Mouse (Mus musculus) G1E (cell line): ENCODE data around the gene Pde2a. TPM values are rescaled to one million over a fixed set of nuclear protein-coding genes. Genes with fewer than 3 reads are reported as not detected.
A peak's percentile ranks its signal among the peaks of the same experiment; 100 is the strongest.

Experiments used
- ATAC-seq: 2 replicates; pipeline ENCODE4 v1.8.0; 2016; ENCODE audit warnings: mild to moderate bottlenecking; ENCODE audit not compliant: insufficient number of reproducible peaks, poor library complexity, low FRiP score, severe bottlenecking; ENCODE audit errors: extremely low read depth
- DNase-seq: peaks from one replicate; pipeline ENCODE4 v3.0.0; 2012; ENCODE audit warnings: low spot score
- H3K27me3 ChIP-seq: 2 replicates; pipeline ENCODE4 v1.6.1; 2012; ENCODE audit warnings: mild to moderate bottlenecking, low read length, inconsistent platforms; ENCODE audit not compliant: insufficient read depth
- H3K36me3 ChIP-seq: replicated peaks from 2 replicates; pipeline ENCODE3; 2012; ENCODE audit warnings: mild to moderate bottlenecking, inconsistent platforms
- H3K4me1 ChIP-seq: 2 replicates; pipeline ENCODE4 v1.6.1; 2012; ENCODE audit warnings: low read depth, low read length, inconsistent platforms, mixed read lengths; ENCODE audit not compliant: insufficient read depth
- H3K4me3 ChIP-seq: 2 replicates; pipeline ENCODE4 v1.5.1; 2012; ENCODE audit warnings: low read depth, mild to moderate bottlenecking, inconsistent platforms, low read length, moderate library complexity, mixed read lengths
- H3K9me3 ChIP-seq: replicated peaks from 2 replicates; pipeline ENCODE4 v1.6.1; 2012; ENCODE audit warnings: inconsistent platforms
- CTCF ChIP-seq: IDR thresholded peaks from 2 replicates; pipeline ENCODE4 v1.5.1; 2012; ENCODE audit warnings: low read depth, low read length, inconsistent platforms, mixed read lengths
- GATA1 ChIP-seq: IDR thresholded peaks from 2 replicates; pipeline ENCODE4 v1.6.1; 2012; ENCODE audit warnings: borderline replicate concordance, low read length, inconsistent platforms, mixed read lengths
- GATA2 ChIP-seq: IDR thresholded peaks from 2 replicates; pipeline ENCODE4 v1.6.1; 2012; ENCODE audit warnings: low read depth, low read length, inconsistent platforms, borderline replicate concordance
- POLR2AphosphoS5 ChIP-seq: IDR thresholded peaks from 2 replicates; pipeline ENCODE4 v1.6.1; 2012; ENCODE audit warnings: low read depth, low read length, inconsistent platforms; ENCODE audit not compliant: insufficient replicate concordance
- TAL1 ChIP-seq: conservative IDR thresholded peaks from 2 replicates; pipeline ENCODE4 v1.6.1; 2012; ENCODE audit warnings: low read depth, low read length, inconsistent platforms, mixed read lengths
- polyA plus RNA-seq: library from polyadenylated mRNA; stranded (reverse); fragments of >175 nt; gene quantifications from 2 replicates; pipeline ENCODE4 v1.2.3, GENCODE M21; 2012
- total RNA-seq, 2 experiments: library from RNA; stranded (forward) in 1 of 2; stranded (reverse) in 1 of 2; fragments of 200-1000 nt in 1 of 2; fragments of >200 nt in 1 of 2; fragmentation: Nextera tagmentation in 1 of 2; gene quantifications; 2 replicates each; pipeline ENCODE4 v1.2.3; 2014 to 2017

Pde2a gene
- total and polyA plus RNA-seq, 3 experiments = 0.55 TPM; not detected in 2

DNA sequence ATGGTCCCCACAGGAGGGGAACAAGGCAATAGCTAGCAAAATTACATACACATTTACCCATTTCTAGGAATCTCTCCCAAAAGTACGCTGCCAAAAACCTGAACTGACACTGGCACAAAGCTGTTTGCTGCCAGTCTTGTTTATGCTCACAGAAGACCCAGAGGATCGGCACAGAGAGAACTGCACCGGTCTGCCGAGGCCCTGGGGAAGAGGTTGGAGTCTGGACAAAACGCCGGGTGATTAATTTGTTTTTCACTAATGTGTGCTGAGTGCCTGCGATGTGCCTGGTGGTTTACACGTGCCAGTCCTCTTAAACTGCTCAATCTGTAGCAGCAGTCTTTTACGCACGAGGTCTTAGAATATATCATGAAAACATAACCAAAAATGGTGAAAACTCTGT, 113.6 kb downstream of the Pde2a start:
- no peak for TF ChIP-seq GATA2
- TF ChIP-seq TAL1 = no peak
- no peak for TF ChIP-seq GATA1
- TF ChIP-seq POLR2AphosphoS5 = no peak
- TF ChIP-seq CTCF = no peak
- ATAC-seq (no peak), DNase-seq (no peak)
- no peaks in the 10 kb centered on the region for H3K4me1 ChIP-seq
- H3K36me3 ChIP-seq = no peaks in the 10 kb centered on the region
- H3K27me3 ChIP-seq = peaks cover 8% of the 10 kb centered on the region
- H3K4me3 ChIP-seq = no peak overlapping the region
- no peaks in the 10 kb centered on the region for H3K9me3 ChIP-seq

DNA sequence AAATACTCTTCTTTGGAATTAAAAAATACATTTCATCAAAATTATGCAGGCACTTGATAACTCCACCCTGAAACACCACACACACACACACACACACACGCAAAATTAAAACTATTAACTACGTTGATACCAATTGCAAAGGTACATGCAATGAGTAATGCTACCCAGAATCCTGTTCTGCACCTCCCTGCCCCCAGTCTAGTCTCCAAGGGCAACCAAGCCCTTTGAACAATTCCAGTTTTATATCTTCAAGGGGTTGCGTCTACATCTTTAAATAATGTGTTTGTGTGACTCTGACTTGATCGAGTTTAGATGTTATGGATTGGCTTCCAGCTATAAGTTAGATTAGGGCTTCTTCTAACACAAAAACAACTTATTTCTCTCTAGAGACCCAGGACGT, 114.0 kb downstream of the Pde2a start:
- no peaks in the 10 kb centered on the region for H3K4me1 ChIP-seq
- H3K9me3 ChIP-seq = no peaks in the 10 kb centered on the region
- no peak for TF ChIP-seq GATA2
- DNase-seq = no peak
- no peak for ATAC-seq
- H3K27me3 ChIP-seq = peaks cover 8% of the 10 kb centered on the region
- H3K4me3 ChIP-seq = no peak overlapping the region
- H3K36me3 ChIP-seq = no peaks in the 10 kb centered on the region

GRCm38 (mm10) chr7:101537541-101537940, 116.0 kb downstream of the Pde2a start:
- no peak for DNase-seq
- H3K9me3 ChIP-seq = no peaks in the 10 kb centered on the region
- ATAC-seq = no peak
- TF ChIP-seq CTCF (no peak), GATA1 (no peak), POLR2AphosphoS5 (no peak), GATA2 (no peak), TAL1 (no peak)
- no peaks in the 10 kb centered on the region for H3K36me3 ChIP-seq
- no peak overlapping the region for H3K4me3 ChIP-seq
- no peaks in the 10 kb centered on the region for H3K4me1 ChIP-seq
- peaks cover 8% of the 10 kb centered on the region for H3K27me3 ChIP-seq

DNA sequence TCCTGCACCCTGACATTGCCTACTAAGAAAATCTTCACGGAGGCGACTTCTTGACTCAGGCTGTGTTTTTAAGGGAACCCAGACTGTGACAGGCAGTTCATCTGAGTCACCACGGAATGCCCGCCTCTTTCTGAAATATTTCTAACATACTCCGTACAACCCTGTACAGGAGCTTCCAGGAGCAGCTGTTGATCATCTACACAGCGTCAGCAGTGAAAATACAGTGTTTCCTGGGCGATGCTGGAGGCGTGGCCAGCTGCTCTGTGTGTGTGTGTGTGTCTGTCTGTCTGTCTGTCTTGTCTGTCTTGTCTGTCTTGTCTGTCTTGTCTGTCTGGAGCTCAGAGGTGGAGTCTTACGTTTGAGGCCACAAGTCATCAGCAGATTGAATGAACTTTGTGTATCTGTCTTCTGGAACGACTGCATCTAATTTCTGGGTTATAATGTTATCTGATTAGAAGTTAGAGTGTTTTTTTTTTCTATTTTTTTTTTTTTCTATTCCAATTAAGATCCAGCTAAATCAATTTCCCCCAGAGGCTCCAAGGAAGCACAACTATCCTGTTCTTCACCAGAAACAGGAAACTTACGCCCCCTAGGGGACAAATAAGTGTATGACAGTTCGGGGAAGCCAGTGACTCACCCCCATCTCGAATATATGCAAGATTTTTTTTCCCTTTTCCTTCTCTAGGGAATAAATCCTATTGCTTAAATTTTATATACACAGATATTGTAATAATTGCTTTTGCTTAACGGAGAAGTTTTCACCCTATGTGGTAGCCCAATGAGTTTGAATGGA, 116.8 kb downstream of the Pde2a start:
- no peak for ATAC-seq
- Histone ChIP-seq H3K36me3 (no peaks in the 10 kb centered on the region), H3K4me1 (no peaks in the 10 kb centered on the region), H3K4me3 (no peak overlapping the region), H3K27me3 (peaks cover 9% of the 10 kb centered on the region), H3K9me3 (no peaks in the 10 kb centered on the region)
- DNase-seq = peak; percentile 8
- TF ChIP-seq CTCF (0 out of 2 replicates have a peak, but pooled peaks have one; percentile 18), TAL1 (no peak), POLR2AphosphoS5 (no peak)

DNA sequence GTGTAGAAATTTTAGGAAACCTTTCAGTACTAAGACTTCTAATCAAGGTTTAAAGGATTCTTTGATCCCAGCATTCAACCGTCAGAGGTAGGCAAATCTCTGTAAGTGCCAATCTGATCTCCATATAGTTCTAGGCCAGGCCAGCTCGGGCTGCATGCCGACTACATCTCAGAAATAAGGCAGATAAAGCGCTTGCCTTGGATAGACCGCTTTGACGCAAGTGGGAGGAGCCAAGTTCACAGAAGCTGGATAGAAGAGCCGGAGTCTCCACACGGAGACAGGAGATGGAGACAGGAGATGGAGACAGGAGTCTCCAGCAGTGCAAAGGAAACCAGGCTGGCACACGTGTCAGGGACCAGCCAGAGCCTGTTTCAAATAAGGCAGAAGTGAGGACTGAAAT, 118.3 kb downstream of the Pde2a start:
- Histone ChIP-seq H3K36me3 (no peaks in the 10 kb centered on the region), H3K4me1 (no peaks in the 10 kb centered on the region), H3K4me3 (no peak overlapping the region), H3K9me3 (no peaks in the 10 kb centered on the region), H3K27me3 (peaks cover 6% of the 10 kb centered on the region; the same call in 1 of the 2 replicates)
- no peak for ATAC-seq
- TF ChIP-seq TAL1 = no peak
- TF ChIP-seq GATA1 = no peak
- no peak for TF ChIP-seq GATA2
- no peak for TF ChIP-seq CTCF
- no peak for TF ChIP-seq POLR2AphosphoS5
- no peak for DNase-seq

- Histone ChIP-seq H3K27me3 (peaks cover 6% of the 10 kb centered on the region; the same call in 1 of the 2 replicates), H3K36me3 (no peaks in the 10 kb centered on the region), H3K9me3 (no peaks in the 10 kb centered on the region), H3K4me3 (no peak overlapping the region), H3K4me1 (no peaks in the 10 kb centered on the region)
- DNase-seq (no peak), ATAC-seq (no peak)
- TF ChIP-seq POLR2AphosphoS5 (no peak), TAL1 (no peak), GATA1 (no peak), CTCF (no peak), GATA2 (no peak)
Measured at GRCm38 (mm10) chr7:101540684-101541083, 119.2 kb downstream of the Pde2a start.

GRCm38 (mm10) chr7:101541132-101541531, 119.6 kb downstream of the Pde2a start:
- ATAC-seq = no peak
- Histone ChIP-seq H3K9me3 (no peaks in the 10 kb centered on the region), H3K36me3 (no peaks in the 10 kb centered on the region), H3K4me1 (no peaks in the 10 kb centered on the region), H3K27me3 (peaks cover 6% of the 10 kb centered on the region; the same call in 1 of the 2 replicates), H3K4me3 (no peak overlapping the region)
- TF ChIP-seq POLR2AphosphoS5 (no peak), TAL1 (no peak), GATA1 (no peak), GATA2 (no peak), CTCF (no peak)
- DNase-seq = no peak
